Mouse (Mus musculus) splenic B cell, adult 2 months (primary cell): ENCODE results near the gene Pank2.

Experiments used
- DNase-seq: peaks from one replicate; pipeline ENCODE4 v3.0.0-alpha.2; 2011; ENCODE audit warnings: low read depth, low spot score
- H3K27me3 ChIP-seq: 2 replicates; pipeline ENCODE4 v1.6.1; 2012; ENCODE audit warnings: mild to moderate bottlenecking, low read length, moderate library complexity, mixed read lengths; ENCODE audit not compliant: control insufficient read depth, poor library complexity, insufficient read depth, severe bottlenecking
- H3K36me3 ChIP-seq: 2 replicates; pipeline ENCODE4 v1.6.1; 2012; ENCODE audit warnings: mild to moderate bottlenecking, low read length, moderate library complexity, mixed read lengths; ENCODE audit not compliant: control insufficient read depth, poor library complexity, insufficient read depth, severe bottlenecking

The Pank2 gene

DNA sequence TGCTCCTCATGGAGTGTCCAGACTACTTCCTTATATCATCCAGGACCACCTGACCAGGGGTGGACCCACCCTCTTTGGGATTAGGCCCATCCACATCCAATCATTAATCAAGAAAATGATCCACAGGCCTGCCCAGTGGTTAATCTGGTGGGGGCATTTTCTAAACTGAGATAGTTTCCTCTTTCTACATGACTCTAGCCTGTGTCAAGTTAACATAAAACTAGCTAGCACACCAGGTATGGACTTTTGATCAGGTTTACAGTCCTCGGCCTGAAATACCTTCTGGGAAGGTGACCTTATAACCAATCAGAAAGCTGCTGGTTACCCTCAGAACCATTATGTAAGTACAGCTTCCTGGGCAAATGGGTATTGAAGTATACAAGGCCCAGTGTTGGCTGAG, 66.7 kb downstream of the Pank2 start:
- Histone ChIP-seq H3K27me3 (no peaks in the 10 kb centered on the region), H3K36me3 (no peaks in the 10 kb centered on the region)
- no peak for DNase-seq

DNA sequence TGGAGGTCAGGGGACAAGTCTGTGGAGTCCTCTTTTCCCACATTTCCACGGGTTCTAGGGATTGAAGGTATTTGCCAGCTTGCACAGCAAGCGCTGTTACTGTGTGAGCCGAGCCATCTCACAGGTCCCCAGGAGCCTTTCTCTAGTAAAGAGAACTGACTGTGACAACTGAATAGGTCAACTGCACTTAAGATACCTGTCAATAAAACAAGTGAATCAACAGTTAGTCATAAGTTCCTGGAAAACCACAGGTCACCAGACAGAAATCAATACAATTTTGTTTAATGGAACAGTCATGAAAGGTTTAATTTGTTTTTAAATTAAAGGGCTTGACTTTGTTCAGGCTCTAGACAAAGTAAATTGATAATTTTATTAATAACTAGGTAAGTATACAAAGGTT, 68.3 kb downstream of the Pank2 start:
- H3K27me3 ChIP-seq = no peaks in the 10 kb centered on the region
- no peak for DNase-seq
- no peaks in the 10 kb centered on the region for H3K36me3 ChIP-seq

DNA sequence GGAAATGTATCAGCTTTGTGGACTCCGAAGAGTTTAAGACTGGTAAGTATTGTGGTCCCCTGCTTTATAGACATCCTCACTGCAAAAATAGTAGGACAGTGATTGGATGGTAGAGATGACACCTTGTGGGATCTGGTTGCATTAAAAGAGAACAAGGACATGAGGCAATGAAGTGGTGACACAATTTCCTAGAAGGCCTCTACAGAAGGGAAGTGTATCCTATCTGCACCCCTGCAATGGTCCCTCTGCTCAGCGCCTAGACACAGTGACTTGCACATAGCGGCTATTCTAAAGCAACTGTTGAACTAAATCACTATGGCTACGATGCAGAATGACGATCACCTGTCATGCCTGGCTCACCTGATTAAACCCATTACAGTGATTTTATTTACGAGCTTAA, 75.3 kb downstream of the Pank2 start:
- Histone ChIP-seq H3K36me3 (no peaks in the 10 kb centered on the region), H3K27me3 (no peaks in the 10 kb centered on the region)
- no peak for DNase-seq

DNA sequence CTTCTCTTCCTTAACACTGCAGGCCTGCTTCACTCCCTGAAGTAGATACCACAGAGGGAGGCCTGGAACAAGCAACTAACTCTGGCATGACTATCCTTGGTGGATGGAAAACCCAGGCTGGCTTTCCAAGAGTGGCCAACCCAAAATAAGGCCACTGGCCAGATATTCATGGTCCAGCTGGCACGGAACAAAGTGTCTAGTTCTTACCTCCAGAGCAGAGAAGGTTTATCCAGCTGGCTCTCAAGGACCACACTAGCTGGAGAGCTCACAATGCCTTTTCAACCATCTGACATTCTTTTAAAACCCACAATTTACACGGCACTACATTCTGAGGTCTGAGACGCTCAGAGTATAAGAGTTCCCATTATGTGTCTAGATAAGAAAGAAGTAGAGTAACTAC, 82.2 kb downstream of the Pank2 start:
- Histone ChIP-seq H3K36me3 (no peaks in the 10 kb centered on the region), H3K27me3 (0 out of 2 replicates have a peak, but pooled peaks cover 1% of the 10 kb centered on the region)
- DNase-seq = no peak

DNA sequence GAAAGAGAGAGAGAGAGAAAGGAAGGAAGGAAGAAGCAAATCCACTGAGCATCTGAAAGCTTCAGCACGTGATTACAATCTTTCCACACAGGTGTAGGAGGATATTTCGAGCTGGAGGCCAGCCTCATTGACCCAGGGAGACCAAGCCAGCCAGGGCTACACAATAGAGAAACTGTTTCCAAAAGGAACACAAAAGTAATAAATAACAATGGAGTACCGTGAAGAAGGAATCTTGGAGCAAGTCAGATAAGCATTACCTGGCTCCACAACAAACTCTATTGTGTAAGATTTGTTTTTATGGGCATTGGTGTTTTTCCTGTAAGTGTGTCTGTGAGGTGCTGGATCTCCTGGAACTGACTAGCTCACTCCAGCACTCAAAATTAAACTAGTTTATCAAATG, 83.3 kb downstream of the Pank2 start:
- H3K27me3 ChIP-seq = 0 out of 2 replicates have a peak, but pooled peaks cover 1% of the 10 kb centered on the region
- DNase-seq = no peak
- no peaks in the 10 kb centered on the region for H3K36me3 ChIP-seq
